8 mouse cellular contexts compared by ENCODE assay signal in the genomic region with DNA sequence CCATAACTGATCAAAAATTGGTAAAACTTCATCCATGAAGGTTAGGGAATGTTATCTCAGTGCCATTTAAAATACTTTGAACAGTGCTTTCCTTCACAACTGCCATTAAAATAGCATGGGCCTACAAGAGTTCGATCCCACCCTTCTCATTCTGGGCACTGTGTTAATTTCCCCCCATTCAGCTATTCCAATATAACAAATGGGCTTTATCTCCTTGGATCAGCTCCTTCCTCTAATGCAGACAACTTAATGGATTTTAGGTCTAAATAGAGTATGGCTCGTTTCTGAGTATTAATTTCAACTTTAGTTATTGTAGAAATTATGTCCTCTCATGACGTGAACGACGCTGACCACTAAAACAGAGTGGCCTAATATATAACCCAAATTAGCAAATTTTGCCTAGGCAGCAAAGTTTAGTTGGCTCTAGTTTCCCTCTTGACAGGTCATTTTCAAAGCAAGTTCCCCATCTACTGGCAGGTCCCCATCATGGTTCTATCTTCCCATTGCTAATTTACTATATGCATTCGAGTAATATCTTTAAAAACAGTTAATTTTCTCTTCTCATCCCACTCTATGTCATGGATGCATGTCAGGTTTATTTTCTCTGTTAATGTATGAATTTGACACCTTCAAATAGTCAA.
A peak's percentile ranks its signal among the peaks of the same experiment; 100 is the strongest.
DNase-seq lines count a peak whose midpoint lies in the region; TF ChIP-seq lines count a peak whose summit lies in the region.

No protein-coding gene starts in this region.

- DNase-seq in adrenal gland, adult 2 months: peak; percentile 37
- no peak for DNase-seq in adrenal gland, postnatal 4 days (ENCODE audit: low spot score in 2 of 2)
- DNase-seq in kidney, postnatal 36 days: peak; percentile 4 to 24
- DNase-seq in kidney, adult 18-20 months: no peak
- peak; percentile 72 for DNase-seq in brain, embryonic 14.5 days (ENCODE audit: low read depth)
- DNase-seq in layer of hippocampus, adult 18-20 months (ENCODE audit: low spot score in 2 of 2): peak; percentile 8 to 60
- DNase-seq in spleen, postnatal 4 days (ENCODE audit: low spot score in 2 of 2): no peak
- no peak for DNase-seq in B cell, adult 2 months

- no peak for TF ChIP-seq POLR2A in brain, embryonic 14.5 days (IDR thresholded peaks at IDR 0.05; ENCODE audit: borderline replicate concordance, extremely low read depth, insufficient read depth, insufficient read length, poor library complexity, severe bottlenecking)

- peak; percentile 33; the same call in 1 of the 2 replicates for TF ChIP-seq CTCF in brain, embryonic 14.5 days (IDR thresholded peaks at IDR 0.05; ENCODE audit: borderline replicate concordance, extremely low read depth, insufficient read depth, insufficient read length)

Comparison
In these comparisons a context has a peak if more than half of its experiments do, and no peak if none do; other contexts are left out.
1. DNase-seq: peak in adrenal gland, adult 2 months (single experiment), kidney, postnatal 36 days (2 of 2), brain, embryonic 14.5 days (single experiment) and layer of hippocampus, adult 18-20 months (2 of 2); none in adrenal gland, postnatal 4 days (0 of 2), kidney, adult 18-20 months (single experiment), spleen, postnatal 4 days (0 of 2) and B cell, adult 2 months (0 of 2).